Mouse (Mus musculus) frontal cortex, postnatal 10 days (tissue): ENCODE data around the gene Ap1ar.

Experiments used
- DNase-seq, 2 experiments: peaks; one replicate each; pipeline ENCODE4 v3.0.0; 2022; ENCODE audit warnings: low spot score in 2 of 2, mixed read lengths in 1 of 2

Ap1ar gene

GRCm38 (mm10) chr3:127841926-127842325, 4.6 kb upstream of the Ap1ar start:
- DNase-seq = no peak

GRCm38 (mm10) chr3:127837972-127838644, 785 bp upstream of the Ap1ar start:
- no peak for DNase-seq

DNA sequence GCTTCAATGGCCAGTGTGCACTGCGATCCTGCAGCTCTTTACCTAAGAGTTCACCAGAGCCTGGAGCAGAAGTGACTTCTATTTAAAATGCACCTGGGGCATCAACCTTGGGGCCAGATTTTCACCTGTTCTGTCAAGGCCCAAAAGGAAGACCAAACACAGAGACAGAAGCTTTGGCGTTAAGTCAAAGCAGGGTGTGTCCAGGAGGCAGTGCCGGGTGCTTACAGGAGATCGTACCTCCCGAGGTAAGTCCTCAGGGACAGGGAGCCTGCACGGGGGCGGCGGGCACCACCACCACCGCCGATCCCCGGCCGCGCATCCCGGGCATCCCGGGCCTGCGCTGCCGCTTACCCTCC, 547 bp downstream of the Ap1ar start:
- peak in 1 of 2 experiments; percentile 17 for DNase-seq

DNA sequence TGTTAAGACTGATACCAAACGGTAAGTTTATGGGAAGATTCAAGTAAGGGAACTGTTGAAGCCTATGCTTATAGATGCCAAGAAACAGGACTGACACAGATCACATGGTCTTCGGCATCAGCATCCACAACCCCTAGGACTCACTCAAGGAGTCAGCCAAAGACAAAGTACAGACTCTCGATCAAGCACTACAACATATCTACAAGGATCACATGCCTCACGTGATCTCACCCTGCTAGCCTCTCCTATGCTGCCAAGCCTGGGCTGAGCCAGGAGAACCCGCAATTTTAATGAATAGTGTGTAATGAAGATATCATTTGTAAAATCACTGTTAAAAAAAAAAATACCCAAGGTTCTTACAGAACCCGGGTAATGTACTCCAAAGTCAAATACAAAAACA, 1.7 kb downstream of the Ap1ar start:
- no peak for DNase-seq

DNA sequence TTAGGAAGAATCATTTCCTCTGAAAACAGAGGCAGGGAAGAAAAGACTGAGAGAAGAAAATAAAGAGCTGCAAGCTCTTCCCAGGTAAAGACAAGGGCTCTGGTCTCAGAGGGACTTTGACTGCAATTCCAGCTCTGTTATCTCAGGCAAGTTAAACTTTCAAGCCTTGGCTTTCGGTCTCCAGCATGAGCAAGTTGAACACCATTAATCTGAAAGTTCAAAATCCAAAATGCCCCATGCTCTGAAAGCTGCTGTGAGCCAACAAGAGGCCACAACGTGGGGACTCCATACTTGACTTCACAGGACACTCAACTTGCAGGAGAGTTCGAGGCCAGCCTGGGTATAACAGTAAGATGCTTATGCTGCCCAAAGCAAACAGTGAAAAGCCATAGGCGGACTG, 3.3 kb downstream of the Ap1ar start:
- no peak for DNase-seq

- no peak for DNase-seq
Observed at GRCm38 (mm10) chr3:127831079-127831478, 6.2 kb downstream of the Ap1ar start.

GRCm38 (mm10) chr3:127830183-127830582, 7.1 kb downstream of the Ap1ar start:
- no peak for DNase-seq

DNA sequence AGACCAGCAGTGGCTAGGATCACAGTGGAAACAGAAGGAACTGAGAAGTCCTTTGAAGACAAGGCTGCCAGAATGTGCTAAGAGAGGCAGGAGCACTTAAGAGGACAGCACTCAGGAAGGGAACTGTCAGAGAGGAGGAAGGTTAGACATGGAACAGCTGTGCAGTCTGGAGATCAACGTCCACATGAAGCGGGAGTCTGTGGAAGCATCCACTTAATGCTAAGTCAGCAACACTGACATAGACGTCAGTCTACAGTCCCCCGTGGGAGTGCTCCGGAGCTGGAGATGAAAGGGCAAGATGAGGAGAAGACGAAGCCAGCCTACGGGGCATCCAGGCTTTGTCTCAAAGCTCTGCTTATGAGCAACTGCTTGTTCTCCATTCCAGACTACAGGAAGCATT, 10.2 kb downstream of the Ap1ar start:
- no peak for DNase-seq

GRCm38 (mm10) chr3:127826503-127826902, 10.8 kb downstream of the Ap1ar start:
- no peak for DNase-seq

DNA sequence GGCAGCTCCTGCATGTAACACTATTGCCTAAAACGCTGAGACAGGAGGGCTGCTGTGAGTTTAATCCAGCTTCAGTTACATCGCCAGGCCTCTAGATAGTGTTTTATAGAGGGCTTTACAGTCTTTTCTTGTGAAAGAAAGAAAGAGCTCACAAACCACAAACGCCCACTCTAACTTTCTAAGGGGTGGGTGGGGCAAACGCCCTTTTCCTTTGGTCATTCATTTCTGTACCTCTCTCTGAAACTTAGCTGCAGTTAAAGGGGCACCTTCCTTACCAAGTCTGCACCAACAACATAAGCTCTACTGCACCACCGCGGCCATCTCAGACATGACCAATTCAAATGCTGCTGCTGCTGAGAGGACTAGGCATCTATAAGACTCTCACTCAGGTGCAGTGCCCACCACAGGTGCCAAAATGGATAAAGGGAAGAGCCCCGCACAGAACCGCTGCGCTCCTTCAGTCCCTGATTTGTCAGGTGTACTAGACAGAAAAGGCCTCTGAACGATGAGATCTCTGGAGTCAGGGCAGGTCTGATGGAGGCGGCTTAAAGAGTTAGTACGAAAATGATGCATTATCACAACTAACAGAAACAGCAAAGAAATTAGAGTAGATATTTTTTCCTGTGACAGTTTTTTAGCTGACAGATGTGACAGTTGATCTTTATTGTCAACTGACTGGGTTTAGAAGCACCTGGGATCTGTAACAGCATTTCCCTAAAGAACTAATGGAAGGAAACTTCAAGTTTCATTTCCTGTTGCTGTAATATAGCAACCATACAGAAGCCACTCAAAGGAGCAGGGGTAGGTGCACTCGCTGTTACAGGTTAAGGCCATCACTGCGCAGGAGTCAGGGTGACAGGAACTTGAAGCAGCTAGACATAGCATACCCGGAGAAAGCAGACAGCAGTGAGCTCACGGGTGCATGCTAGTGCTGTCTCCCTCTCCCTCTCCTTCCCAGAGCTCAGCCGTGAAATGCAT, 13.1 kb downstream of the Ap1ar start:
- DNase-seq = no peak

DNA sequence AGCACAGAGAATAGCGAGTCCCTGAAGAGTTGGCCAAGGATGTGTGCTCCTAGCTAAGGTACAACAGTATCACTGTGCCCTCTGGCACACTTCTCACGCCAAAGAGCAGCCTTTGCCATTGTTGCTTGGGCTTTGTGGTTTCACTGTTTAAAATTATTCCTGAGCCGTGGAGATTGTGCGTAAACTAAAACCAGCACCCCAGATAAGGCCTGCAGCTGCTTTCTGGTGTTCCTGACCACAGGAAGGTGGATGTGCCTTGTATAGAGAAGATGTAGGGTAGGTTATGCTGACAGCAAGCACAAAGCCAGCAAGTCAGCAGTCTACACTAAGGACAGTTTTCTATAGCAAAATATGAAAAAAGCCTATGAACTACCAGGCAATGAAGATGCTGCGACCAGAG, 16.1 kb downstream of the Ap1ar start:
- DNase-seq = no peak

- DNase-seq = no peak
Observed at GRCm38 (mm10) chr3:127820400-127820799, 16.9 kb downstream of the Ap1ar start.

DNA sequence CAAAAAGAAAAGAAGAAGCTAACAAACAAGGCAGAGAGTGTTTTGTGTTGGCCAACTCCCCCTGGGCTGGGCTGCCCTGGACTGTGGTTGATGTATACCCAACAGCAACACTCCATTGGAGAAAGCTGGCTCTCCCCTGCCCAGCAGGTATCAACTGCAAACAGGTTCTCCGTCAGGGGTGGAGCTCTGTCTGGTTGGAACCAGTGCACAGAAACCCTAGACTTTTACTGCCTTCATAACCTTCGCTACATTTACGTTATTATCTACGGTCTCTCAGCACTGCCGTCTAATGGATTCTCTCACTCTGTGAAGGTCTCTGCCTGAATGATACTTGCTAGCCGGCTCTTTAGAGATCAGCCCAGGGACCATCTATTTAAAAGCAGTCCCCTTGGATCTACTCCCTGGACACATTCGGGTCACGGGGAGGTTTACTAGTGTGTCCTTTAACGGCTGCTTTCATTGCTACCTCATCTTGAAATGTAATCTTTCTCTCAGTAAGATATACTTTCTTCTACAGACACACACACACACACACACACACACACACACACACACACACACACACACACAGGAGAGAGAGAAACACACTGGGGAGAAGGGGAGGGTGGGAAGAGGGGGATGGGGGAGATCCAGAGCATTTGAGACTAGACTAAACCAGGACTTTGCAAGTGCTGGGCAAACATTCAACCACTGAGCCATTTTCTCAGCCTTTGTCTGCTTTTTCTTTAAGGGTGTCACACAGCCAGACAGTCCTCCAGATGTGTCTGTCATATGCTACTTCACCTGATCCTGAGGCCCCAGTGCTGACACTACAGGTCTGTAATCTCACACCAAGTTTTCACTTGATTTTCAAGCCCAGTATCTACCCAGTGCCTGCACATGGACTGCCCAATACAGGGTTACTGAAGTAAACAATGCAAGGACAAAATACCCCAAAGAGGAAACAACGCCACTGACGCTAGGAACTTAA, 18.3 kb downstream of the Ap1ar start:
- no peak for DNase-seq

DNA sequence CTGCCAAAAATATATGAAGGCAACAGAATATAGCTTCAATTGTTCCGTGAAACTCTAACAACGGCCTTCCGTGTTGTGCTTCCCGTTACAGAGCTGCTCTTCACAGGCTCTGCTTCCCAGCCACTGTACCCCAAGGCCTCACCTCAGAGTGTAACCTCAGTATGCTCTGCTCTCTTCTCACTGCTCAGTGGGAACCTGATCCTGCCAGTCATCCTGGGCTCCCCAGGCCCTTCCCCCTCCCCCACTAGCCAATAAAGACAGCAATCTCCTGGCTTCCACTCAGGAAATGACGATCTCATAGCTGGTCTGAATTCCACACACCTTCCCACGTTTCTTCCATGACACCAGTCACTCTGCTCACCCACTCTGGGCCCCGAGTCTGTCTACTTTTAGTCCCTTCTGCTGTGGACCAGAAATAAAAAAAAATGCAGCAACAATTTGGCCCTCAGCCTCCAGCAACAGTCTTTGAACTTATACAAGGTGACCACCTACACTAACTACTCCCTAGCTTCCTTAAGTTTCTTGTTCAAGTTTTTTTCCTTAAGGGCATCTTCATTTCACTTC, 20.1 kb downstream of the Ap1ar start:
- no peak for DNase-seq

DNA sequence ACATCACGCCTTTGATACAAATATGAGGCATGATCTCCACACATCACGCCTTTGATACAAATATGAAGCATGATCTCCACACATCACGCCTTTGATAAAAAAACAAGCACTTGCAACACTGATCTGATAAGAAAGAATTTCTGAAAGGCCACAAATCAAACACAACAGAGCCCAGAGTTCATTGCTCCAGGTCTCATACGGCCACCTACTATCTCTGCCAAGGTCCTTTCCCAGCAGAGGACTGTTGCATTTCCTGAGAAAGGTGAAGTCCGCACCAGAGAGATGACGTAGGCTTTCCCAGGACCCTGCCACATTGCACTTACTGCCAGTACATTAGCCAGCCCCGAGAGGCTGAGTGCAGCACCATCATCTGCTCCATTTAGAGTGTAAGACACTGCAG, 28.2 kb downstream of the Ap1ar start:
- DNase-seq = no peak

DNA sequence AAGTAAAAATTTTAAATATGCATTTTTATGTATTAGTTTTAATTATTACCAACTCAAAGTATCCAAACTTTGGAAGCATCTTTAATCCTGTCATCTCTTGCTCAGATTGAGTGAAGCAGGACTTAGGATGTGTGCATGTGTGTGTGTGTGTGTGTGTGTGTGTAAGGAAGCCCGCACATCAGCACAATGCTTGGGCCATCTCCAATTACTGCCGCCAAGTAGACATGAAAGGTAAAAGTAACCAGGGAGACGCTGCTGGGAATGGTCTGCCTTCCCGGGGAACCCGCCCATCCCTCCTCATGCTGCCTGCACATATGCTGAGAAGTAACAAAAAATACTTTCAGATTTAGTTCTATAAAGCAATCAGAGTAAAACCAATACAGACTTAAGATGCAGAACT, 29.5 kb downstream of the Ap1ar start:
- DNase-seq = no peak

DNA sequence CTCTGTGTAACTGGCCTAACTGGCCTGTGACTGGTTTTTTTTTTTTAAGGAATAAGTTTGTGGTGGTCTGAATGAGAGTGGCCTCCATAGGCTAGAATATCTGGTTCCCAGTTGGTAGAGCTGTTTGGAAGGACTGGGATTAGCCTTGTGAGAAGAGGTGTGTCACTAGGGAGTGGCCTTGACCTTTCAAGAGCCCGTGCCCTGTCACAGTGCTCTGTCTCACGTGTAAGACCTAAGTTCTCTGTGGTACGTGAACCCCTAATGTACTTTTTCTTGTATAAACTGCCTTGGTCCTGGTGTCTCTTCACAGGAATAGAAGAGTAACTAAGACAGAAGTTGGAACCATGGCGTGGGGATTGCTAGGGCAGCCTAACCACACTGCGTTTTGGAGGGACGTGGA, 31.3 kb downstream of the Ap1ar start:
- DNase-seq = no peak

GRCm38 (mm10) chr3:127805071-127805470, 32.3 kb downstream of the Ap1ar start:
- no peak for DNase-seq

GRCm38 (mm10) chr3:127804439-127804838, 32.9 kb downstream of the Ap1ar start:
- no peak for DNase-seq

GRCm38 (mm10) chr3:127802814-127803213, 34.5 kb downstream of the Ap1ar start:
- DNase-seq = no peak

DNA sequence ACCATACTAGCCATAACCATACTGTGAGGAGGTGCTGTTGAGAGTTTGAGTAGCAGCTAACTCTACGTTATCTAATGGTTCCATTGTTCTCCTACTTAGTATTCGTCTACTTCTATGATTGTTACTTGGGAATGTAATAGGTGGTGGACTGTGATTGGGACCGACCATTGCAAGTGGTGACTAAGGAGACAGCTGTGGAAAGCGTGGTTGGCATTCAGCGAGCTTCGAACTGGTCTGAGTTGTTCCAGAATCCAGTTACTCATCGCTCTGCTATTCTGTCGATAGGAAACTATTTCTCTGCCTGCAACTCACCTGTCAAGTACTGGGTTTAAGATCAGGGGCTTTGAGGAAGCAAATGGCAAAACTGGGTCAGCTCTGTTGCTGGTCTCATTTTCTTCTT, 36.2 kb downstream of the Ap1ar start:
- DNase-seq = no peak

DNA sequence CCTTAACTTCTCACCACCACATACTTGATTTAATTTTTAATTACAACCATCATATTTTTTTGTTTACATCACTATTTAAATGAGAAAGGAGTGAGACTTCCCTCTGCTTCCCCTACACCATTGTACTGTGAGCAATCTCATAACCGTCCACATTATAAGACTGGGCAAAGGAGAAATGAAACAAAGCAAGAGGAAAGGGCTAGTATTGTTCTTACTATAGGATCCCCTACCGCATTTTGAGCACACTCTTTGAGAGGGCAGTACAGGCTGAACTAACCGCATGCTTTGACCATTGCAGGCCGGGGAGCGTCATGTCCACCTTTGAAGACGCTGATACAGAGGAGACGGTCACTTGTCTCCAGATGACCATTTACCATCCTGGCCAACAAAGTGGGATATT, 41.1 kb downstream of the Ap1ar start:
- DNase-seq = no peak
